Mouse (Mus musculus): Measurements from ENCODE around the gene Tgm2. TPM values are rescaled to one million over a fixed set of nuclear protein-coding genes. Genes with fewer than 3 reads are reported as not detected.

Tgm2 gene
- polyA plus RNA-seq, 1 experiment = 9.7 TPM

DNA sequence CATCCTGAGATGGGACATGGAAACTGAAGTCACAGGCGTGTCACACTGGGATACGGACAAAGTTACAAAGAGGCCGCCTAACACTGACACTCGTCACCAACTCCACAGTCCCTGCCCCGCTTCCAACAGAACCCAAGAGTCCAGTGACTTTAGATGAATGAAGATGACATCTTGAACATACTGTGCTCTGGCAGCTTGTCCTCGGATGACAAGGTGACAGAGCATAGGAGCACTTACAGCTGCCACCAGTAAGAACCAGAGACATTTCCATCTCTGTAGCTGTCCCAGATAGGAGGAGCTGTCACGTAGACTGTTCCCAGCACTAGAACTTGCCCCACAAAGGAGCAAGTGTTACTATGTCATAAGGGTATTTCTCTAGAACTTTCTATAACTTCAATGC lies 18.4 kb downstream of the Tgm2 start:
- TF ChIP-seq CTCF (IDR thresholded peaks at IDR 0.05; ENCODE audit: borderline replicate concordance, extremely low read depth, insufficient read depth, insufficient read length) (no peak), POLR2A (IDR thresholded peaks at IDR 0.05; ENCODE audit: borderline replicate concordance, extremely low read depth, insufficient read depth, insufficient read length, poor library complexity, severe bottlenecking) (no peak)

GRCm38 (mm10) chr2:158127245-158127644 lies 19.0 kb downstream of the Tgm2 start:
- TF ChIP-seq CTCF (IDR thresholded peaks at IDR 0.05; ENCODE audit: borderline replicate concordance, extremely low read depth, insufficient read depth, insufficient read length) = no peak
- TF ChIP-seq POLR2A (IDR thresholded peaks at IDR 0.05; ENCODE audit: borderline replicate concordance, extremely low read depth, insufficient read depth, insufficient read length, poor library complexity, severe bottlenecking) = no peak
- no peak for DNase-seq (ENCODE audit: low read depth)

More for the DNA sequence above, 18.4 kb downstream of the Tgm2 start:
- DNase-seq (ENCODE audit: low read depth) = no peak

DNA sequence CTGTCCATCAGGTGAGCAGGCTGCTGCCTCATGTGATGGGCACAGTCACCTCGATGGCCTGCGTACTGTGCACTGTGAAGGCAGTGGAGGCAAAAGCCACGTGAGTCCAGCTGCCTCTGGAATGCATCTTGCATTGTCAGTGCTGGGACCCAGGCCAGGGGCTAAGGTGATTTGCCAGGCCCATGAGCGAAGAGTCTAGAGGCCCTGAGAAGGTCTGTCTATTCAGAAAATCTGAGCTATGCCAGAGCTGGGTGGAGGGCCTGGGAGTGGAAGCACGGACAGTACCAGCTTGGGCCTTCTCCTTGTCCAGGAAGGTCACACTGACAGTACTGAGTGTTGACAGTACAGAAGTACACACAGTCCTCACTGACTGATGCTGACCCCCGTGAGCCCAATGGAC lies 23.4 kb downstream of the Tgm2 start:
- TF ChIP-seq POLR2A (IDR thresholded peaks at IDR 0.05; ENCODE audit: borderline replicate concordance, extremely low read depth, insufficient read depth, insufficient read length, poor library complexity, severe bottlenecking) = no peak
- TF ChIP-seq CTCF (IDR thresholded peaks at IDR 0.05; ENCODE audit: borderline replicate concordance, extremely low read depth, insufficient read depth, insufficient read length) = no peak
- DNase-seq (ENCODE audit: low read depth) = no peak

GRCm38 (mm10) chr2:158121645-158122326 lies 24.4 kb downstream of the Tgm2 start:
- no peak for TF ChIP-seq CTCF (IDR thresholded peaks at IDR 0.05; ENCODE audit: borderline replicate concordance, extremely low read depth, insufficient read depth, insufficient read length)
- no peak for TF ChIP-seq POLR2A (IDR thresholded peaks at IDR 0.05; ENCODE audit: borderline replicate concordance, extremely low read depth, insufficient read depth, insufficient read length, poor library complexity, severe bottlenecking)
- no peak for DNase-seq (ENCODE audit: low read depth)

DNA sequence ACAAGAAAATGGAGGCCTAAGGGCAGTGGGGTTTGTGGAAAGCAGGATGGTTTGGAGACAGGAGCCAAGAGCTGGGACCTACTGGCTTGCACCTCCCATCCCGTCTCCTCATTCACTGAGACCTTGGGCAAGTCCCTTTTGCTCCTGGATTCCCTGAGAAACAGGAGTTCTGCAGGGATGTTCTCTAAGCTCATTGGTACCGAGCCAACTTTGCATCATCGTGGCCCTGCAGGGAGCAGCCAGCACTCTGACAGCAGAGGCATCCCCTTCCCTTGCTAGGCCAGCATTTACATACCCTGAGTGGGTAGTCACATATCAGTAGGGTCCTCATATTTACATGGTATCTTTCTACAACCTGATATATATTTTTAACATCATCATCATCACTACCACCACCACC lies 25.4 kb downstream of the Tgm2 start:
- no peak for DNase-seq (ENCODE audit: low read depth)
- no peak for TF ChIP-seq POLR2A (IDR thresholded peaks at IDR 0.05; ENCODE audit: borderline replicate concordance, extremely low read depth, insufficient read depth, insufficient read length, poor library complexity, severe bottlenecking)
- no peak for TF ChIP-seq CTCF (IDR thresholded peaks at IDR 0.05; ENCODE audit: borderline replicate concordance, extremely low read depth, insufficient read depth, insufficient read length)

GRCm38 (mm10) chr2:158120211-158120610 lies 26.0 kb downstream of the Tgm2 start:
- no peak for DNase-seq (ENCODE audit: low read depth)
- TF ChIP-seq POLR2A (IDR thresholded peaks at IDR 0.05; ENCODE audit: borderline replicate concordance, extremely low read depth, insufficient read depth, insufficient read length, poor library complexity, severe bottlenecking) (no peak), CTCF (IDR thresholded peaks at IDR 0.05; ENCODE audit: borderline replicate concordance, extremely low read depth, insufficient read depth, insufficient read length) (no peak)

DNA sequence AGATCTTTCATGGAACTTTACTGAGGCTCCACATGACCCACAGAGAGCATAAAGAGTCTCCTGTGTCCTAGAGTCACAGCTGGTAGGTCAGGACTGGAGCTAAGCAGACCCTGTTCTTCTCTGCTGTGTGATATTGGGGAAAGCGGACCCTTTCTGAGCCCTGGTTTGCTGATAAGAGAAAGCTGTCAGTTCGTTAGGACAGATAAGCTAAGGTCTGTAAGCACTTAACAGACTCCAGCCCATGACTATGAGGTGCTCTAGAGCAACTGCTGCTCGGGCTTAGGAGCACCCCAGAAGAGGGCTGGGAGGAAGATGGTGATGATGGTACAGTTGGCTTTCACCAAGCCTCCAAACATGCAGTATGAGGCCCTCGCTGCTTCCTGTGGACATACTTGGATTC lies 27.1 kb downstream of the Tgm2 start:
- DNase-seq (ENCODE audit: low read depth) = no peak
- no peak for TF ChIP-seq POLR2A (IDR thresholded peaks at IDR 0.05; ENCODE audit: borderline replicate concordance, extremely low read depth, insufficient read depth, insufficient read length, poor library complexity, severe bottlenecking)
- no peak for TF ChIP-seq CTCF (IDR thresholded peaks at IDR 0.05; ENCODE audit: borderline replicate concordance, extremely low read depth, insufficient read depth, insufficient read length)

- no peak for TF ChIP-seq CTCF (IDR thresholded peaks at IDR 0.05; ENCODE audit: borderline replicate concordance, extremely low read depth, insufficient read depth, insufficient read length)
- no peak for TF ChIP-seq POLR2A (IDR thresholded peaks at IDR 0.05; ENCODE audit: borderline replicate concordance, extremely low read depth, insufficient read depth, insufficient read length, poor library complexity, severe bottlenecking)
- DNase-seq (ENCODE audit: low read depth) = no peak
These were observed 29.6 kb downstream of the Tgm2 start for GRCm38 (mm10) chr2:158116653-158117052.

DNA sequence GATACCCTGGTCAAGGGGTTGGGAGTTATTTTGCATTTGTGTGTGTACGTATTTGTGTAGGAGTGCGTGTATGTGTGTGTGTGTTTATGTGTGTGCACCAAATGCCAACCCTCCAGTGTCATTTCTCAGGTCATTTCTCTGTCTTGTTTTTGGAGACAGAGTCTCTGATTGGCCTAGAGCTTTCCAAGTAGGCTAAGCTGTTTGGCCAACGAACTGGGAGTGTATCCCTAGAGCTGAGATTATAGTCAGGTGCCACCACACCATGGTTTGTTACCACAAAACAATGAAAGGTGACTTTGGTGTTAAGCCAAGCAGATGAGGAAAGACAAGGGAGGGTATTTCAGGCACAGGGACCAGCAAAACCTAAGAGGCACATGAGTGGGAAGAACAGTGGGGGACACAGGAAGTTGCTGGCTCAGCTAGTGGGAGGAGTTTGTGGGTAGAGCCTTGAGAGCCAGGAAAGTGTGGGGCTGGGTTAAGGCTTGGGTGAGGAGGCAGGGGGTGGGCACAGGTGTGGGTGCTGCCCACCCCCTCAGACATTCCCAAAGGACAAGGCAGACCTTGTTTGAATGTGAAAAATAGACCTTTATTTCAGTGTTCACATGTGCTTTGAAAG lies 30.3 kb downstream of the Tgm2 start:
- no peak for DNase-seq (ENCODE audit: low read depth)
- TF ChIP-seq CTCF (IDR thresholded peaks at IDR 0.05; ENCODE audit: borderline replicate concordance, extremely low read depth, insufficient read depth, insufficient read length) = no peak
- TF ChIP-seq POLR2A (IDR thresholded peaks at IDR 0.05; ENCODE audit: borderline replicate concordance, extremely low read depth, insufficient read depth, insufficient read length, poor library complexity, severe bottlenecking) = no peak

DNA sequence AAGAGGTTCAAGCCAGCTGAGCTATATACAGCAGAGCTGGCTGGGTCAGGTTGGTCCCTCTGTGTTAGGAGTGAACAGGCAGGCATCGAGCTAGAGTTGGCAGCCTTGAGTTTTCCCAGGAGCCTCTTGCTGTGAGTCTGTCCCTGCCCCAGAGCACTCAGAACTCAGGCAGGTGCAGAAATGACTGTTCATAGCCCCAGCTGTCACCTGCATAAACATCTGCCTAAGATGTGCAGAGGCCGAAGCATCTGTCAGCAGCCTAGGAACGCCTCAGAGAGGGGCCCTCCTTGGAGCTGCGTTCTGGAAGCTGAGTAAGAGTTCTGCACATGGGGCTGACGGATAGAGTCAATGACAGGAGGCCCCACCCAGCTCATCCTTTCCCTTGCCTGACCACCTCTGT lies 31.3 kb downstream of the Tgm2 start:
- peak; percentile 23 for DNase-seq (ENCODE audit: low read depth)
- no peak for TF ChIP-seq CTCF (IDR thresholded peaks at IDR 0.05; ENCODE audit: borderline replicate concordance, extremely low read depth, insufficient read depth, insufficient read length)
- no peak for TF ChIP-seq POLR2A (IDR thresholded peaks at IDR 0.05; ENCODE audit: borderline replicate concordance, extremely low read depth, insufficient read depth, insufficient read length, poor library complexity, severe bottlenecking)

DNA sequence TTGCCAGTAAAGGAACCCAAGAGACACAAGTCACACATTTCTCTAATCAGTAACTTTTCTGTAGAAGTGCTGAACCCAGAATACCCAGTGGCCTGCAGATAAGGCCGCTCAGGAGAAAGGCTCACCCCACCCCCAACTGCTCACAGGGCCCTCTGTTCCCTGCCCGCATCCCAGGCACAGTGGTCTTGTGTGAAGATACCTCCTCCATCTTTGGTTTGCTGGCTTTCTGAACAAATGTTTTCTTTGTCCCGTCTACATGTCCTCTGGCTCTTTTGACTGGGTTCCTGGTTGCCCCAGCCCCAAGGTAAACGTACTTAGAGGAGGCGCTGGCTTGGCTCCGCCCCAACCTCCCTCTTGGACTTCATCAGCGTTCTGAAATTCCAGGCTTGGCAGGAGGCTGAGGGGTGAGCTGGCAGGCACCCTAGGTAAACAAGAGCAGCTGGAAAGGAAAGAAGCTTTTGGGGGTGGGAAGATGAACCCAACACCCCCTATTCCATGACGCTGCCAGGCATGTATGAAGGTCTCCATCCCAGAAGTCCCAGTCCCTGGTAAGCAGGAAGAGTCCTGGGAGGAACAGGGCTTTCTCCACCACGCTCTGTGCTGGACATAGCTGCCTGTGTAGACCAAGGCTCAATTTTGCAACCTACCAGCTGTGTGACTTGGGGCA lies 32.5 kb downstream of the Tgm2 start:
- peak; percentile 59 for DNase-seq (ENCODE audit: low read depth)
- TF ChIP-seq POLR2A (IDR thresholded peaks at IDR 0.05; ENCODE audit: borderline replicate concordance, extremely low read depth, insufficient read depth, insufficient read length, poor library complexity, severe bottlenecking) (no peak), CTCF (IDR thresholded peaks at IDR 0.05; ENCODE audit: borderline replicate concordance, extremely low read depth, insufficient read depth, insufficient read length) (no peak)

Measured in brain, embryonic 14.5 days (tissue).